Mouse (Mus musculus): ENCODE measurements around the gene Slc6a6.

Slc6a6 gene

GRCm38 (mm10) chr6:91700823-91701621 lies 17.2 kb downstream of the Slc6a6 start:
- DNase-seq (ENCODE audit: low read depth, low spot score) = peak; percentile 94

DNA sequence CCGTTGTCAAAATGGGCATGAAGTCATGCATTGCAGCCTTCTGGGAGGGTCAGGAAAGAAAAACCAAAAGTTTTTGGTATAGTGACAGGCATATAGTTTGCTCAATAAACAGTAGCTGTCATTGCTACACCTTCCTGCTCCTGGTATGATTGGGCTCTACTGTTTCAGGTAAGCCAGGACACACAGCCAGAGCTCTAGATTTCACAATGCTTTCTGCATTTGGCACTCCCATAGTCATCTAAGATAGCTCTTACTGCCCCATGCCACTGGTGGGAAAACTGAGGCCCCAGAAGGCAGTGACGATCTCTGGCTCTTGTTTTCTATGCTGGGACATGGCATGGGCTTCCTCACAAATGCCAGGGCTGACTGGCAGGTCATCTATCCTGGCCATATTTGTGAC lies 19.6 kb downstream of the Slc6a6 start:
- DNase-seq (ENCODE audit: low read depth, low spot score) = no peak

DNA sequence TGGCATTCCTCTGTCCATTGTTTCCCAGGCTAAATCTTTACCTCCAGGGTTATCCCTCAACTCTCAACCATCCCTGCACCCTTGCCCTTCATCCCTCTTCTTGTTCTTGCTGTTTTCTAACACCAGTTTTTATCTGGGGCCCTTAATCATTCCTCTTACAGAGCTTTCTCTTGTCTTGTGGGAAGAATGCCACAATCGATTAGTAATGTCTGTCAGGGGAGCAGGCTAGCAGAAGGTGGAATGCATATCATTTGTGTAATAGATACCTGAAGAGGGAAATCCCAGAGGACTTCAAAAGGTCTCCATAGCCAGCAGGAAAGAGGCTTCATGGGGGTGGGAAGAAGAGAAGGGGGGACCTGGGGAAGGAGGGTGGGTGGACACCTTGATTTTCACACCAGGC lies 20.6 kb downstream of the Slc6a6 start:
- peak; percentile 64 for DNase-seq (ENCODE audit: low read depth, low spot score)

DNA sequence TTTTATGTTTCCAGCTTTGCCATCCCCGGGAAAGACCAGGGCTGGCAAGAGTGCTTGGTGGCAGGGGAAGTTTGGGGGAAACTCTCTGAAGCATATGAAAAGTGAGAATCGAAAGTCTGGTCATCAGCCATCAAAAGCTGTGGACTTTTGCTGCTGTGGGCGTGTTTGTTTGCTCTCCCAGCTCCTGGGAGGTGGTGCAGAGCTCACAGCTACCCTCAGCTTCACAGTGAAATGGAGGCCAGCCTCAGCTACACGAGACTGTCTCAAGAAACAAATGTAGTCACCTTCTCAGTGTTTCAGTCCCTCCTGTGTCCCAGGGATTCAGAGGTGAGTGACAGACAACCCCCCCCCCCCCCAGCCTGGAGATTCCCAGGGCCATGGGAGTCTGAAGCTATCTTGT lies 21.8 kb downstream of the Slc6a6 start:
- no peak for DNase-seq (ENCODE audit: low read depth, low spot score)

DNA sequence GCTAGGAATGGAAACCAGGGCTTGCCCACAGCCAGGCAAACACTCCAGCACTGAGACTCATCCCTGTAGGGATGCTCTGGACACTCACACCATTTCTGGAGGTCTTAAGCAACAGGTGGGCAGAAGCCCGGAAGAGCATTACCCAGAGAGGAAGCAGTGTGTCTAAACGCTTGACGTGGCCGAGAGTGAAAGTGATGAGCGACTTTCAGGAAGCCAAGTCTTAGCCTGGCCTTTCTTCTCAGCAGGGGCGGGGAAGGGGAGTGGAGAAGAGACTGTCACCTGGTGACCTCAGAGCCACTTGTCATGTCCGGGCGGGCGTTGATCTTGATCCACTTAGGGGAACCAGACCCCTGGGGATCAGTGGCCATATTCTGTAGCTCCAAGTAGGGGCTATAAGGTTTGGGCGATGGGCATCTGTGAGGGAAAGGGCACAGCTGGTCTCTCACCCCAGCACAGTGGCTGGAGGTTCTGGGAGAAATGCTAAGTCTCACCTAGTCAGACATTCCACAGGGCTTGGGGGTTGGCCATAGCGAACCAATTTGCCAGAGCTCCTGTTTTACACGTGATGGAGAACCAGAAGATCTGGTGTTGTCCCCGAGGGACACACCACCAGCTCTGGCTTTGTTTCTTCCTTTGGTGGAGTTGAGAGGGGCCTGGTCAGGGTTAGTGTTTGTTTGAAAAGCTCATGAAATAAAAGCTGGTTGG lies 22.4 kb downstream of the Slc6a6 start:
- peak; percentile 75 for DNase-seq (ENCODE audit: low read depth, low spot score)

GRCm38 (mm10) chr6:91707276-91707885 lies 23.5 kb downstream of the Slc6a6 start:
- DNase-seq (ENCODE audit: low read depth, low spot score) = peak; percentile 49

DNA sequence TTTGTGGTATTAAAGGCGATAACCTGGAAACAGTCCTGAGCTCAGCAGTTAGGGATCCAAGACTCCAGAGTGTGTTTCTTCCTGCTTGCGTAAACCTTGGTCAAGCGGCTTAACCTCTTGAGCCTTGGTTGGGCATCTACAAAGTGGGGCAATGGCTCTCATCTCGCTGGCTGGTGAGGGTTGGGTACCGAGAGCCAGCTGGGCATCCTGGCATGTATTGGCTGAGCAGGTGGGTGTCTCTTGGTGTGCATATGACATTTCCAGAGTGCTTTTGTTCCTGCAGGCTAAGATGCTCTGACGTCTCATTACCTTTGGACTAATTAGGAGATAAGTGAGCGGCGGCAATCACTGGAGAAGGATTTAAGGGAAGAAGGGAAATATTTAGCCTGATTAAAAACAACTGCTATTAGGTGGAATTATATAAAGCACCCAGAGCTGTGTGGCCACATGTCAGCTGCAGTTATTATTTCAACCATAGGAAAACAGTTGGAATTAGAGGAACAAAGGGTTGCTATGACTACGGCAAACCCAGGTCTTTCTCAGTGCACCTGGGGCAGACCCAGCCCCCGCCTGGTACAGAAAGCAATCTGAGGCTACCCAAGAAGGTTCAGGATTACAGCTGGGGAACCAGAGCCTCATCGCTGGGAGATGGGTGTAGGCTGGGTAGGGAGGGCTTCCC lies 24.2 kb downstream of the Slc6a6 start:
- no peak for DNase-seq (ENCODE audit: low read depth, low spot score)

DNA sequence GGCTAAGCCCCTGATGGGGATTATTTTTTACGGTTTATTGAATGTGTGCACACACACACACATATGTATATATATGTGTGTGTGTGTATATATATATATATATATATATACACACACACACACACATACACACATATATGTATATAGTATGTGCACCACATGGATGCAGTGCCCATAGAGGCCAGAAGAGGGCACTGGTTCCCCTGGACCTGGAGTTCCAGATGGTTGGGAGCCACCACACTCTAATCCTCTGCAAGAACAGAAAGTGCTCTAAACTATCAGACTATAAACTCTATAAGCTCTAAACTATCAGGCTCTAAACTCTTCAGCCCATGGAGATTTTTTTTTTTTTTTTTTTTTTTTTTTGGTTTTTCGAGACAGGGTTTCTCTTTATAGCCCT lies 25.1 kb downstream of the Slc6a6 start:
- peak; percentile 78 for DNase-seq (ENCODE audit: low read depth, low spot score)

DNA sequence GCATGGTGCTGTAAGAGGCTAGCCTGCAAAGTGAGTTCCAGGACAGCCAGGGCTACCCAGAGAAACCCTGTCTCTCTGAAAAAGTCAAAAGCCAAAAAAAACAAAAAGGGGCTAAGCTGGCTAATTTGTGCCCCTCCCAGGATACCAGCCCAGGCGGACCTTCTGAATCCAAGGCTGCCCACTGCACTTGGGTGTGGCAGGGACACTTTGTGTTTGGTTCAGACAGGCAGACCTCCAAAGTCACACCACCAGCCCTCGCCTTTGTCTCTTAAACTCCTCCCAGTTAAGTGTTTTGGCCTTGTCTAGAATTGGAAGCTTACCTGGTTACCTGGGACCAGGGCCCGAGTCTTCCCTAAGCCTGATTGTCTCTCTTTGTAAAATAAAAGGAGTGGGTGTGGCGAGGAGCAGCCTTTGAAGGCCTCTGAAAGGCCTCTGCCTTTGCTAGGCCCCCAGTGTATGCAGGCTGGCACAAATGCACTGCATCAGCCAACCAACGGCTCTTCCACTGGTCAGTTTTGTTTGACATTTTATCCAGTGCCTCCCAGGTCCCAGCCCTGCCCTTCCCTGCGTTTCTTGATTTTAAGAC lies 26.6 kb downstream of the Slc6a6 start:
- peak; percentile 95 for DNase-seq (ENCODE audit: low read depth, low spot score)

DNA sequence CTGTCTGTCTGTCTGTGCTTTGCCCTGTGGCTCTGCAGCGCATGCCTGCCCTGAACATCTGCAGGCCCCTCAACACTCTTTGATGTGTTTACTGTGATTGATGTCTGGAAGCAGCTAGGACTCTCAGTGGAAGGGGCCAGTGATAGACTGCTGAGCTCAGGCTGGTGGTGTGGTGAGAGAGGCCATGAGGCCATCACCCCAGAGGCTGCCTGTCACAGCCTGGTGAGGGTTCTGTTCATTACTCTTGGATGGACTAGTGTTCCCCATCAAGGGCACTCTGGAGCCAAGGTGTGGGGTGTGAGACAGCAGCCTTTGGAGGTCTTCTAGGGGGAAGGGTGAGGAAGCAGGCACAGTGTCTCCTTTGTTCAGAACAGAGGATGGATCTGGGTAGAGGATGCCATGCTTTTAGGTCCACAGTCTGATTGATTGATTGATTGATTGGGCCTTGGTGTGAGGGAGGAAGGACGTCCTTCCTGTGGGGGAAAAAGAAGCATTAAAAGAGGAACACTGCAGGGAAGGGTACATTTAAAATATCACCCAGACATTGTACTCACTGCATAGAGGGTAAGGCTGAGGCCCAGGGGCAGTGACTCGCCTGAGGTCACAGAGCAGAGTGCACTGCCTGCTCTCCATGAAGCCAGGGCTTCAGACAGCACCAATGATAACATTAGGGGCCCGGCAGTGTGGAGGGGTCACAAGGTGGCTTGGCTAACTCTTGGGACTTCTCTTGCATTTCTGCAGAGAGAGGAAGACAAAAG lies 28.4 kb downstream of the Slc6a6 start:
- no peak for DNase-seq (ENCODE audit: low read depth, low spot score)

GRCm38 (mm10) chr6:91712855-91713331 lies 29.0 kb downstream of the Slc6a6 start:
- peak; percentile 43 for DNase-seq (ENCODE audit: low read depth, low spot score)

DNA sequence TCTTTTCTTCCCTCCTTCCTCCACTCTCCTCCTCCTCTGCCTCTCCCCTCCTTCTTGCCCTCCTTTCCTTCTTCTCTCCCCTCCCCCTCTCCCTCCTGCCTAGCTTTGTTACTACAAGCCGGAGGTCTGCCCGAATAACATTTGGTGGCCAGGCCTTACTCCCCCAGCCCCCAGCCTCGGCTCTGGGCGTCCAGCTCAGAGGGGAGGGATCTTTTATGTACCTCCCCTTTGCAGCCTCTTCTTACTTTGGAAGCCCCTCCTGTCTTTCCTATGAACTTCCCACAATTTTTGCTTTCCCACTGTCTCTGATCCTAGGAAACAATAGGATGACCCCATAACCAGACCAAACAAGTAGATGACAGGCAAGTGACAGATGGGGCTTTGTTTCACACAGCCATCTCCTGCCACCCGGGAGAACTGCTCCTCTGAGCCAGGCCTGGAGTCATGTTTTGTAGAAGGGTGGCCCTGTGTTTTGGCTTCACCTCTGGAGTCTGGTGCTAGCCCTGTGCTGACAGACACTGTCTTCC lies 29.6 kb downstream of the Slc6a6 start:
- DNase-seq (ENCODE audit: low read depth, low spot score) = no peak

DNA sequence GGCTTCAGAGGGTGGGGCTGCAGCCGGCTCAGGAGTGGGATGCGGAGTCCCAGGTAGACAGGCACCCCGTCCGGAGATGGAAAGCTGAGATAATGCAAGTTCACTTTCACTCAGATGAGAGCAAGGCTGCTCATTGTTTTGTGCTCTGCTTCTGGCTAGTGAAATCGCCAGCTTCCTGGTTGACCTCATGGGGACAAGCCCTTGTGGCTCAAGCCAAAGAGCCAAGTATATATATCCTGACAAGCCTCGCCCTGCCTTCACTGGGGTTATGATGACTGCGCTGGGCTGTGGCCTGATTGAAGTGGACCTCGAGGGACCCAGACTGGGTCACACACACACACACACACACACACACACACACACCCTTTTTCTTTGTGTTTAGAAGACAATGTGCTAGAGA lies 31.2 kb downstream of the Slc6a6 start:
- DNase-seq (ENCODE audit: low read depth, low spot score) = no peak

- DNase-seq (ENCODE audit: low read depth, low spot score) = peak; percentile 58
Observed at GRCm38 (mm10) chr6:91715988-91716810, 32.3 kb downstream of the Slc6a6 start.

- no peak for DNase-seq (ENCODE audit: low read depth, low spot score)
Observed at GRCm38 (mm10) chr6:91718067-91718466, 34.2 kb downstream of the Slc6a6 start.

- DNase-seq (ENCODE audit: low read depth, low spot score) = no peak
Observed at GRCm38 (mm10) chr6:91718603-91719002, 34.8 kb downstream of the Slc6a6 start.

GRCm38 (mm10) chr6:91719042-91719747 lies 35.3 kb downstream of the Slc6a6 start:
- no peak for DNase-seq (ENCODE audit: low read depth, low spot score)

DNA sequence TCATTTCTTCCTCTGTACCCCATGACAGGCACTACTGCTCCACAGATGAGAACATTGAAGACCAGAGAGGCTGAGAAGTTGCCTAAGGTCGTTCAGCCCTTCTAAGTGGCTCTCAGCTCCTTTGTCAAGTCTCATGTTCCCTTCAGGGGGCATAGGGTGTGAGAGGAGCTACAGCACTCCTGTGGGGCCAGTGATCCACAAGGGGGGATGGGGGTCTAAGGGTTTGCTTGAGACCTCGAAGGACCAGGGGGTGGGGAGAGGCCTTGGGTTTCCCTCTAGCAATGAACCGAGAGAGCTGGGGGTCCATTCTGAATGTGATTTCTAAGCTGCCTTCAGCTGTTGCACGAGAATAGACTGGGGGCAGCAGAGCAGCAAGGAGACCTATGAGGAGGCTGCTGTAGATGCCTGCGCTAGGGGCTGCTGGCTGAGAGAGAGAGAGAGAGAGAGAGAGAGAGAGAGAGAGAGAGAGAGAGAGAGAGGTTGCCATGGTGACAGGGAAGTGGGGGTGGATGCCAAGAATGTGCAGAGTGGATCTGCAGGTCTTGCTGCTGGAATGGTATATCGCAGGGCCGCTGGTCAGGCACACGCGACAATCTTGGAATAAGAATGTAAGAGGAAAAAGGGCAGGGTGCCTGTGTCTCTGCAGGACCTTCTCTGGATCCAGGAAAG lies 36.1 kb downstream of the Slc6a6 start:
- peak; percentile 31 for DNase-seq (ENCODE audit: low read depth, low spot score)
